Mouse (Mus musculus) left cerebral cortex, postnatal 10 days (tissue): Measurements from ENCODE around the gene Olfr362. TPM values are rescaled to one million over a fixed set of nuclear protein-coding genes. Genes with fewer than 3 reads are reported as not detected.
"Not testable (repeated sequence)": the region's sequence is repeated elsewhere in the genome, so short reads cannot be mapped to it uniquely, and the experiment has no call there.

Experiments
- DNase-seq, 2 experiments: peaks; one replicate each; pipeline ENCODE4 v3.0.0; 2021 to 2022; ENCODE audit warnings: low spot score in 2 of 2, mixed read lengths in 1 of 2; ENCODE audit errors: extremely low spot score in 1 of 2
- intact Hi-C: fragments of 180-260 bp; cut with DNase I; formaldehyde crosslinking; loops from one replicate; pipeline ENCODE4 v1.15.1; 2025
- total RNA-seq, 2 experiments: library from RNA; stranded (reverse); gene quantifications; 2 replicates each; pipeline ENCODE4 v1.2.3; 2021

The Olfr362 gene
- not detected for total RNA-seq

GRCm38 (mm10) chr2:37117810-37118209 lies at the start of gene Olfr362:
Gene Olfr362 (minus strand): TSS chr2:37117910.
- no peak for DNase-seq
- intact Hi-C loops, result no loop called here

DNA sequence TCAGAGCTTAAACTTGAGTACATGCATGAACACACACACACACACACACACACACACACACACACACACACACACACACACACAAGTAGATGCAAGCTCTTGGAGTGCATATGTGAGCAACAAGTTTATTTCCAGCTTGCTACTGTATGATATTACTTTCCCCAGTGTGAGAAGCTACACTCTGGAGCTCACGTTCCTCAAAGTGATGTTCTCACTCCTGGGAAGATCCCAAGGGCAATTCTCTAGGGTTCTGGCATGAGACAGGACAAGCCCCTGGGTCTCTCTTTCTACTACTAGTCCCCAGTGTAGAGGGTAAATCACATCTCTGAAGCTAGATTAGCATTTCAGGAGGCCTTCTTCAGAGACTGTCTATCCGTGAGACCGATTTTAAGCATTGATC lies 21.3 kb upstream of the Olfr362 start, which contains the start of gene Olfr364-ps1:
Gene Olfr364-ps1 (plus strand): TSS at position 301 of the 400 bp plus-strand sequence.
- intact Hi-C loops, result no loop called here
- DNase-seq, result no peak

DNA sequence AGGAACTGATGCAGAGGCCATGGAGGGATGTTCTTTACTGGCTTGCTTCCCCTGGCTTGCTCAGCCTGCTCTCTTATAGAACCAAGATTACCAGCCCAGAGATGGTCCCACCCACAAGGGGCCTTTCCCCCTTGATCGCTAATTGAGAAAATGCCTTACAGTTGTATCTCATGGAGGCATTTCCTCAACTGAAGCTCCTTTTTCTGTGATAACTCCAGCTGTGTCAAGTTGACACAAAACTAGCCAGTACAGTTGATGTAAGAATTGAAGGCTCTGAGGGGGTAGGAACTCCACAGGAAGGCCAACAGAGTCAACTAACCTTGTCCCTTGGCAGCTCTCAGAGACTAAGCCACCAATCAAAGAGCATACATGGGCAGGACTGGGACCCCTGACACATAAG lies 28.5 kb downstream of the Olfr362 start, which contains the start of gene Olfr361:
Gene Olfr361 (minus strand): TSS at position 101 of the 400 bp plus-strand sequence.
- DNase-seq, intact Hi-C loops: not testable (repeated sequence)

DNA sequence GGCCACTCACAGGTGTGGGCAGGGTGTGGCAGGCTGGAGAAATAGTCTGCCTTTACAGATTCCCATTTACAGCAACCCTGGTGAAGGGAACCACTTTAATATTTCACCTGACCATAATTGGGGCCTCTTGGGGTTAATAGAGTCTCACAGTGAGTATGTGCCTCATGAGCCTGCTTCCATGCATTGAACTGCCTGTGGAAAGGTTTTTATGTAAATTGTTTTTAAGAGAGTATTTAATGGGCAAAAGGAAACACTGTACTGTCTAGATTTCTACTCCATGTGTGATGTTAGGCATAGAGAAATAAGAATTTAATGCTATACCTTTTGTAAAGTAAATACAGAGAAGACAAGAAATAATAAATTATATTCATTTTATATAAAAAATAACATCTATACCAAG lies 52.3 kb downstream of the Olfr362 start, which contains the start of gene Olfr360:
Gene Olfr360 (plus strand): TSS at position 301 of the 400 bp plus-strand sequence.
- intact Hi-C loops, result no loop called here
- no peak for DNase-seq

Other genes with a start within 250 kb of the Olfr362 start
- gene Olfr352, start 249.4 kb downstream of the Olfr362 start, total RNA-seq, result not detected
- not detected for gene Olfr353, start 225.0 kb downstream of the Olfr362 start, total RNA-seq
- gene Olfr354, start 212.2 kb downstream of the Olfr362 start, total RNA-seq, result under 1 TPM in 1 of 2 experiments, not detected in 1; 0.04 TPM
- gene Olfr355, start 189.0 kb downstream of the Olfr362 start, total RNA-seq, result not detected
- gene Olfr356, start 180.8 kb downstream of the Olfr362 start, total RNA-seq, result not detected
- not detected for gene Olfr357, start 124.1 kb downstream of the Olfr362 start, total RNA-seq
- not detected for gene Olfr358, start 108.6 kb downstream of the Olfr362 start, total RNA-seq
- not detected for gene Olfr360, start 52.2 kb downstream of the Olfr362 start, total RNA-seq
- not detected for gene Olfr361, start 28.6 kb downstream of the Olfr362 start, total RNA-seq
- not detected for gene Olfr364-ps1, start 21.4 kb upstream of the Olfr362 start, total RNA-seq
- gene Olfr365, start 70.3 kb upstream of the Olfr362 start, total RNA-seq, result not detected
- not detected for gene Olfr366, start 93.7 kb upstream of the Olfr362 start, total RNA-seq
- not detected for gene Olfr368, start 208.6 kb upstream of the Olfr362 start, total RNA-seq
- gene Pdcl, start 241.4 kb upstream of the Olfr362 start, total RNA-seq, result 10 to 100 TPM; 26.4 to 27.5 TPM